Mouse (Mus musculus) intestine, postnatal 0 days (tissue): ENCODE results near the gene Zfp280c. TPM values are rescaled to one million over a fixed set of nuclear protein-coding genes. Genes with fewer than 3 reads are reported as not detected.

Experiments
- ATAC-seq: fragments of 200-750 bp; cut with Nextera tagmentation; 2 replicates; pipeline ENCODE4 v1.8.0; 2017; ENCODE audit warnings: mild to moderate bottlenecking, moderate TSS enrichment, moderate library complexity
- H3K27ac ChIP-seq: fragments of 300-500 bp; sonication (generic); 2 replicates; pipeline ENCODE4 v1.5.1; 2014; ENCODE audit warnings: mild to moderate bottlenecking, low read depth, low read length, moderate library complexity
- H3K27me3 ChIP-seq: fragments of 300-500 bp; sonication (generic); replicated peaks from 2 replicates; pipeline ENCODE4 v1.6.1; 2014; ENCODE audit warnings: low read length, mixed read lengths; ENCODE audit not compliant: control insufficient read depth, insufficient read depth
- H3K36me3 ChIP-seq: fragments of 300-500 bp; sonication (generic); 2 replicates; pipeline ENCODE4 v1.6.1; 2014; ENCODE audit warnings: mild to moderate bottlenecking, moderate library complexity; ENCODE audit not compliant: control insufficient read depth, insufficient read depth
- H3K4me1 ChIP-seq: fragments of 300-500 bp; sonication (generic); replicated peaks from 2 replicates; pipeline ENCODE4 v1.6.1; 2014; ENCODE audit warnings: antibody characterized with exemption, low read length, mixed read lengths; ENCODE audit not compliant: control insufficient read depth, insufficient read depth
- H3K4me2 ChIP-seq: fragments of 300-500 bp; sonication (generic); replicated peaks from 2 replicates; pipeline ENCODE4 v1.6.1; 2014; ENCODE audit warnings: low read depth, mild to moderate bottlenecking, moderate library complexity
- H3K4me3 ChIP-seq: fragments of 300-500 bp; sonication (generic); 2 replicates; pipeline ENCODE4 v1.5.1; 2014; ENCODE audit warnings: low read depth, low read length
- H3K9ac ChIP-seq: fragments of 300-500 bp; sonication (generic); 2 replicates; pipeline ENCODE4 v1.6.1; 2014; ENCODE audit warnings: mild to moderate bottlenecking, low read depth, low read length
- H3K9me3 ChIP-seq: fragments of 300-500 bp; sonication (generic); 2 replicates; pipeline ENCODE4 v1.6.1; 2016; ENCODE audit warnings: mixed run types; ENCODE audit not compliant: control insufficient read depth
- CTCF ChIP-seq: sonication (generic); IDR thresholded peaks from 2 replicates; pipeline ENCODE4 v1.5.1; 2016; ENCODE audit warnings: low read depth, mild to moderate bottlenecking, control low read depth, antibody characterized with exemption, moderate library complexity
- WGBS: fragments of 180-500 bp; shearing (Covaris S2); extraction: QIAGEN DNeasy Blood & Tissue Kit; methylation state at CpG from one replicate; pipeline ENCODE4 v1.1.7; 2014; 5-methylcytosine and 5-hydroxymethylcytosine counted together
- polyA plus RNA-seq: library from polyadenylated mRNA; unstranded; fragments of >200 nt; fragmentation: Nextera tagmentation; extraction: Ambion mirVana; gene quantifications from 2 replicates; pipeline ENCODE4 v1.2.1, GENCODE M21; 2015

Zfp280c gene
- polyA plus RNA-seq, 1 experiment from 2014 or later: 3.2 TPM

DNA sequence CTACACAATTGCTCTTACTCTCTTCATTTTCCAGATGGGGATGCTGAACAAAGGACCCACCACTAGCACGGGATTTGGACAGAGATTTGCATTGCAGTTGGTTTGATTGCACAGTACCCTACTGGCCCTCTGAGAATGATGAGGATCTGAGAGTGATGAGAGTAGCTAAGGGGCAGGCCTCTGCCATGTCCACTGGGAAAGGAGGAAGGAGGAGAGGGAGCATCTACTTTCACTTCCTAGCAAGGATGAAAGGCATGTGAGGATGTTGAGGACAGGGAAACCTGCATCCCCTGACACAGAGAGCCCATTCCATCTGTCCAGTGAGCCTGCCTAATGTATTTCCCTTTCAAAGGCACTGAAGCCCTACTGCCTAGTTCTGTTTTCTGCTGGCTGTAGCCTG lies 69.0 kb downstream of the Zfp280c start:
- no peaks in the 10 kb centered on the region for H3K4me1 ChIP-seq
- H3K9ac ChIP-seq: no peak overlapping the region
- TF ChIP-seq CTCF: no peak
- H3K27me3 ChIP-seq: no peaks in the 10 kb centered on the region
- no peaks in the 10 kb centered on the region for H3K9me3 ChIP-seq
- no peak overlapping the region for H3K27ac ChIP-seq
- H3K4me2 ChIP-seq: no peak overlapping the region
- H3K4me3 ChIP-seq: no peak overlapping the region
- H3K36me3 ChIP-seq: no peaks in the 10 kb centered on the region
- no peak for ATAC-seq
- 72% methylated on average over 1 of the region's 1 CpGs for WGBS

DNA sequence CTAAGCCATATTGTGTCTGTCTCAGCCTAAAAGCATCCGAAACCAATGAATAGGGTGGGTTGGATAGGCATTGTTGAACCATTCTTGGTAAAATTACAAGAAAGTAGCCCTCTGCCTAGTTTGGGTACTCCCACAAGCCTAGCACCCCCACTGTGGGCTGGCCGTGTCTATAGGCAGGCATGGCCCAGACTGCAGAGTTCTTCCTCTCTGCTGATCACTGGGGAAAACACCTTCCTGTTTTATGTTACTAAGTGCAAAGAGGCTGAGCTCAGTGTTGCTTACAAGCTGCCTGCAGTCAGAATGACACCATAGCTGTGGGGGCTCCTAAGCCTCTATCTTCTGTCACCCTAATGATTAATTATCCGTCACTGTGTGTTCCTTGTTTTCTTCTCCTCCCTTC lies 70.8 kb downstream of the Zfp280c start:
- H3K9ac ChIP-seq: no peak overlapping the region
- 71% methylated on average over 3 of the region's 3 CpGs for WGBS

DNA sequence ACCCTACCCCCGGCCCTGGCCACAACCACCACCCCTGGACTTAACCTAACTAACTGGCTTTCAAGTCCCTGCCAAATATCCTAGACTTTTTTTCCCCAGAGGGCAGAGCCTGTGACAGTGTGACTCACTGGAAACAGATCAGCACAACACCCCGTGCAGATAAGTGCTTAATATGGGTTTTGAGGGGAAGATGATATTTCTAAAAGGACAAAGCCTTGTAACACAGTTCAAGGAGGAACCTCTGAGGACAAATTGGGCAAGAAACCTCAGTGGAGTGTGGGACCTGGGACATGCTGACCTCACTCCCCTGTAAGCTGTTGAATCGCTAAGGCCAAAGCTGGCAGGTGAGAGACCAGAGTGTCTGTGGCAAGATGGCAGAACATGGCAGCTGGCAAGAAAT lies 72.7 kb downstream of the Zfp280c start:
- WGBS: 80% methylated on average over 3 of the region's 3 CpGs
- Histone ChIP-seq H3K27me3 (no peaks in the 10 kb centered on the region), H3K9ac (no peak overlapping the region), H3K4me3 (no peak overlapping the region), H3K4me1 (no peaks in the 10 kb centered on the region), H3K36me3 (no peaks in the 10 kb centered on the region), H3K27ac (no peak overlapping the region), H3K9me3 (no peaks in the 10 kb centered on the region), H3K4me2 (no peak overlapping the region)
- no peak for TF ChIP-seq CTCF
- ATAC-seq: no peak

More for the DNA sequence above, 70.8 kb downstream of the Zfp280c start:
- Histone ChIP-seq H3K4me1 (no peaks in the 10 kb centered on the region), H3K27ac (no peak overlapping the region), H3K36me3 (no peaks in the 10 kb centered on the region), H3K4me3 (no peak overlapping the region), H3K9me3 (no peaks in the 10 kb centered on the region), H3K27me3 (no peaks in the 10 kb centered on the region), H3K4me2 (no peak overlapping the region)
- TF ChIP-seq CTCF: no peak
- no peak for ATAC-seq

DNA sequence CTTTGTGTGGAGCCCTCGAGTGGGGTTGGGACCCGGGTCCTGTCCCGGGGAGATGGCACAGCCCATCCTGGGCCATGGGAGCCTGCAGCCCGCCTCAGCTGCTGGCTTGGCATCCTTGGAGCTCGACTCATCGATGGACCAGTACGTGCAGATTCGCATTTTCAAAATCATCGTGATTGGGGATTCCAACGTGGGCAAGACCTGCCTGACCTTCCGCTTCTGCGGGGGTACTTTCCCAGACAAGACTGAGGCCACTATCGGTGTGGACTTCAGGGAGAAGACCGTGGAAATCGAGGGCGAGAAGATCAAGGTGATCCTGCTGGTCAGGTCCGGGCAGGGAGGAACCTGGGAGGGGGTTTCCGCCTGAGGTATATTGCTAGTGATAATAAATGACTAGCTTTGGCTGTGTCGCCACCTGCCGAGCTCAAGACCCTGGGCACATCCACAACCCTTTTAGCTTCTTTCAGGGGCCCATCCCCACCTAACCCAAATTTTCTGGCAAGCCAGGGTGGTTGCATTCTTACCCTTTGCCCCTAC lies 74.7 kb downstream of the Zfp280c start:
- H3K36me3 ChIP-seq: no peaks in the 10 kb centered on the region
- H3K27me3 ChIP-seq: no peaks in the 10 kb centered on the region
- WGBS: 31% methylated on average over 20 of the region's 20 CpGs
- 0 out of 2 replicates have a peak overlapping the region, but pooled peaks have one; percentile 22 for H3K9ac ChIP-seq
- H3K27ac ChIP-seq: no peak overlapping the region
- no peak for ATAC-seq
- no peaks in the 10 kb centered on the region for H3K4me1 ChIP-seq
- H3K4me3 ChIP-seq: peak overlapping the region; percentile 36
- peak overlapping the region; percentile 69 for H3K4me2 ChIP-seq
- no peak for TF ChIP-seq CTCF
- no peaks in the 10 kb centered on the region for H3K9me3 ChIP-seq

DNA sequence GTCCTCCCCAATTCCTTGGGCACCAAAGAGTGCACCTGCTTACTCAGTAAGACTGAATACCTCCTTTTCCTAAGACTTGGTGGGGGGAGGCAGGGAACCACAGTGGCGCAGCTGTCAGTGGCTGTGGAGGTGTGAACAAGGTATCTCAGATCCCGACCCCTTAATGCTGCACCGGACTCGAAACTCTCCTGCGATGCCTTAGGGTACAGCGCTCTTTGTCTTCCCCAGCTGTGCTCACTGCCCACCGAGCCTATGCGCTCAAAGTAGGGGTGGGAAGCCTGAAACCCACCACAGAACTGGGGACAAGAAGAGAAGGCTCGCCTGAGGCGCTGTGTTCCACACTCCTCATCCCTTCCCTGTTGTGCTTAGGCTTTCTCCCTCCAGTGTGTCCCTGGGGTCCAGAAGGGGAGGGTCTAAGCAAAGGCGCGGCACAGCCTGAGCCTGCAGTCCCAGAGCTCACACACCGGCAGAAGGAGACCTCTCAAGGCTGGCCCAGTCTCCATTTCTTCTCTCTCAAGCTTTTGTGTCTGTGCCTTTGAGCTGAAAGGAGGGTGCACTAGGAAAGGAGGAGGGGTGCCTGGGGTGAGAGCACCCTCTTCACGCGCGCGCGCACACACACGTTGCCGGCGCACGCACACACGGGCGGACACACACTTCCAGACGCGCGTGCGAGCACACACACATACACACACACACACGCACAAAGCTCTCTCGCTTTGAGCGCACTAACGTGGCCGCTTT lies 75.3 kb downstream of the Zfp280c start, which contains the start of gene Rab33a:
Rab33a (plus strand) TSS at position 478 of the 741 bp plus-strand sequence.
- ATAC-seq: 0 out of 2 replicates have a peak, but pooled peaks have one; percentile 6
- WGBS: 29% methylated on average over 33 of the region's 33 CpGs
- H3K27ac ChIP-seq: no peak within 1 kb of the TSS

DNA sequence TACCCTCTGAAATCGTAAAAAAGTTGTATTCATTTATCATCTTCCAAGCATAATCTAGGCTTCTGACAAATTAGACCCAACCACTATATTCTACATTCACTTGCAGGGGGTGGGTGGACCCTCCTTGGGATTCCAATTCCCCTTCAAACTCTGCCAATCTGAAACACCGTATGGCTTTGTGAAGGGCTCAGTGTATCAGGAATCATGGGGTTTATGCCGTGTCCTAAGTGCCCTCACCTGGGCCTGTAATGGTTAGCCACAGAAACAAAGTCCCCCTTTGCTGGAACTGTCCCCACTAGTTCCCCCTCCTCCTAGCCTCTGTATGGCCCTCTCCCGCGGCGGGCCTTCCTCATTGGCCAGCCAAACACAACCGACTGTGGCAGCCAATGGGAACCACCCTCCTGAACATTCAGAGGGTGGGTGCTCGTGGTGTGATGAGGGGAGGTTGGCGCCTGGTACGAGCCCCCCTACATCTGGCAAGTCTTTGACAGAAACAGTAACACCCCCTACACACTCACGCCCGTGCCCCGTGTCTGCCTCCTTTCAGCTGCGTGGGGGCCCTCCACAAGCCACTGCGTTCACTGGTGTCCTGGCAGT lies 76.0 kb downstream of the Zfp280c start:
- H3K9me3 ChIP-seq: no peaks in the 10 kb centered on the region
- peak overlapping the region; percentile 69 for H3K4me2 ChIP-seq
- no peak for TF ChIP-seq CTCF
- 0 out of 2 replicates have a peak, but pooled peaks have one; percentile 6 for ATAC-seq
- peak overlapping the region; percentile 36; the same call in 1 of the 2 replicates for H3K4me3 ChIP-seq
- H3K27ac ChIP-seq: no peak overlapping the region
- no peaks in the 10 kb centered on the region for H3K4me1 ChIP-seq
- WGBS: 37% methylated on average over 15 of the region's 15 CpGs
- H3K9ac ChIP-seq: no peak overlapping the region
- H3K27me3 ChIP-seq: no peaks in the 10 kb centered on the region
- H3K36me3 ChIP-seq: no peaks in the 10 kb centered on the region

More for the DNA sequence above, 75.3 kb downstream of the Zfp280c start, which contains the start of gene Rab33a:
- Histone ChIP-seq H3K9ac (0 out of 2 replicates have a peak within 1 kb of the TSS, but pooled peaks have one; percentile 26), H3K4me2 (peak within 1 kb of the TSS; percentile 69), H3K4me1 (no peaks in the 10 kb centered on the region), H3K4me3 (peak within 1 kb of the TSS; percentile 36), H3K27me3 (no peaks in the 10 kb centered on the region), H3K9me3 (no peaks in the 10 kb centered on the region), H3K36me3 (no peaks in the 10 kb centered on the region)
- no peak for TF ChIP-seq CTCF
